Mouse (Mus musculus): ENCODE results near the gene 1700067K01Rik. TPM values are rescaled to one million over a fixed set of nuclear protein-coding genes. Genes with fewer than 3 reads are reported as not detected.
A peak's percentile ranks its signal among the peaks of the same experiment; 100 is the strongest.

Gene 1700067K01Rik
- polyA plus RNA-seq, 1 experiment = 1.5 TPM

- no peaks in the 10 kb centered on the region for H3K4me1 ChIP-seq (ENCODE audit: control insufficient read depth, insufficient read depth, low read length)
- no peaks in the 10 kb centered on the region for H3K27me3 ChIP-seq (ENCODE audit: control insufficient read depth, insufficient read depth, low read length, poor library complexity, severe bottlenecking)
- no peak for TF ChIP-seq POLR2A (IDR thresholded peaks at IDR 0.05; ENCODE audit: insufficient read depth, low read length)
- H3K9ac ChIP-seq (ENCODE audit: low read depth, poor library complexity, severe bottlenecking) = no peak overlapping the region
- H3K27ac ChIP-seq (ENCODE audit: insufficient read depth, low read length) = no peak overlapping the region
- peaks cover 9% of the 10 kb centered on the region for H3K36me3 ChIP-seq (ENCODE audit: control insufficient read depth, insufficient read depth, low read length, poor library complexity, severe bottlenecking)
- no peak overlapping the region for H3K4me3 ChIP-seq (ENCODE audit: low read depth, low read length)
- no peaks in the 10 kb centered on the region for H3K9me3 ChIP-seq (replicated peaks; ENCODE audit: control insufficient read depth, insufficient read depth, low read length, poor library complexity, severe bottlenecking)
Observed at GRCm38 (mm10) chr8:83989243-83989642, 12.1 kb upstream of the 1700067K01Rik start.

DNA sequence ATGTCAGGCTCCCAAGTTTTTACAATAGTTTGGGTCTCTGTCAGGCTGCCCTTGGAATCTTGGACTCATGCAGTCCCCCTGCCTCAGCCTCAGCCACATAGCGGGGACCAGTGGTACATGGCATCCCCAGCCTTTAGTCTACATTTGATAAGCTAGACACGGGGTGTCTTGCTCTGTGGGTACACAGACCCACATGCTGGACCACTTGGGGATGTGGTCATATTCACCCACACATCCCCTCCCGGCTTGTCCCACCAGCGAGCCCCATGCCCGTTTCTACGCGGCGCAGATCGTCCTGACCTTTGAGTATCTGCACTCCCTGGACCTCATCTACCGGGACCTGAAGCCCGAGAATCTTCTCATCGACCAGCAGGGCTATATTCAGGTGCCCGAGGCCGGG is 11.1 kb upstream of the 1700067K01Rik start:
- Histone ChIP-seq H3K4me3 (ENCODE audit: low read depth, low read length) (no peak overlapping the region), H3K9me3 (replicated peaks; ENCODE audit: control insufficient read depth, insufficient read depth, low read length, poor library complexity, severe bottlenecking) (no peaks in the 10 kb centered on the region), H3K4me1 (ENCODE audit: control insufficient read depth, insufficient read depth, low read length) (no peaks in the 10 kb centered on the region), H3K9ac (ENCODE audit: low read depth, poor library complexity, severe bottlenecking) (no peak overlapping the region), H3K36me3 (ENCODE audit: control insufficient read depth, insufficient read depth, low read length, poor library complexity, severe bottlenecking) (peaks cover 9% of the 10 kb centered on the region), H3K27ac (ENCODE audit: insufficient read depth, low read length) (no peak overlapping the region), H3K27me3 (ENCODE audit: control insufficient read depth, insufficient read depth, low read length, poor library complexity, severe bottlenecking) (no peaks in the 10 kb centered on the region)
- TF ChIP-seq POLR2A (IDR thresholded peaks at IDR 0.05; ENCODE audit: insufficient read depth, low read length) (no peak), EP300 (IDR thresholded peaks at IDR 0.05; ENCODE audit: insufficient read depth, low read depth, low read length) (no peak), CTCF (IDR thresholded peaks at IDR 0.05; ENCODE audit: low read depth, low read length) (no peak)

GRCm38 (mm10) chr8:83992488-83992887 is 8.8 kb upstream of the 1700067K01Rik start:
- Histone ChIP-seq H3K36me3 (ENCODE audit: control insufficient read depth, insufficient read depth, low read length, poor library complexity, severe bottlenecking) (peaks cover 9% of the 10 kb centered on the region), H3K9me3 (replicated peaks; ENCODE audit: control insufficient read depth, insufficient read depth, low read length, poor library complexity, severe bottlenecking) (no peaks in the 10 kb centered on the region), H3K4me1 (ENCODE audit: control insufficient read depth, insufficient read depth, low read length) (no peaks in the 10 kb centered on the region), H3K27ac (ENCODE audit: insufficient read depth, low read length) (no peak overlapping the region), H3K4me3 (ENCODE audit: low read depth, low read length) (no peak overlapping the region), H3K27me3 (ENCODE audit: control insufficient read depth, insufficient read depth, low read length, poor library complexity, severe bottlenecking) (no peaks in the 10 kb centered on the region), H3K9ac (ENCODE audit: low read depth, poor library complexity, severe bottlenecking) (no peak overlapping the region)
- TF ChIP-seq EP300 (IDR thresholded peaks at IDR 0.05; ENCODE audit: insufficient read depth, low read depth, low read length) (no peak), CTCF (IDR thresholded peaks at IDR 0.05; ENCODE audit: low read depth, low read length) (no peak), POLR2A (IDR thresholded peaks at IDR 0.05; ENCODE audit: insufficient read depth, low read length) (no peak)

GRCm38 (mm10) chr8:83994030-83994429 is 7.3 kb upstream of the 1700067K01Rik start:
- H3K27me3 ChIP-seq (ENCODE audit: control insufficient read depth, insufficient read depth, low read length, poor library complexity, severe bottlenecking) = no peaks in the 10 kb centered on the region
- no peak overlapping the region for H3K27ac ChIP-seq (ENCODE audit: insufficient read depth, low read length)
- no peak overlapping the region for H3K9ac ChIP-seq (ENCODE audit: low read depth, poor library complexity, severe bottlenecking)
- H3K4me3 ChIP-seq (ENCODE audit: low read depth, low read length) = no peak overlapping the region
- no peak for TF ChIP-seq EP300 (IDR thresholded peaks at IDR 0.05; ENCODE audit: insufficient read depth, low read depth, low read length)
- no peaks in the 10 kb centered on the region for H3K9me3 ChIP-seq (replicated peaks; ENCODE audit: control insufficient read depth, insufficient read depth, low read length, poor library complexity, severe bottlenecking)
- peaks cover 9% of the 10 kb centered on the region for H3K36me3 ChIP-seq (ENCODE audit: control insufficient read depth, insufficient read depth, low read length, poor library complexity, severe bottlenecking)
- peaks cover under 1% of the 10 kb centered on the region for H3K4me1 ChIP-seq (ENCODE audit: control insufficient read depth, insufficient read depth, low read length)

DNA sequence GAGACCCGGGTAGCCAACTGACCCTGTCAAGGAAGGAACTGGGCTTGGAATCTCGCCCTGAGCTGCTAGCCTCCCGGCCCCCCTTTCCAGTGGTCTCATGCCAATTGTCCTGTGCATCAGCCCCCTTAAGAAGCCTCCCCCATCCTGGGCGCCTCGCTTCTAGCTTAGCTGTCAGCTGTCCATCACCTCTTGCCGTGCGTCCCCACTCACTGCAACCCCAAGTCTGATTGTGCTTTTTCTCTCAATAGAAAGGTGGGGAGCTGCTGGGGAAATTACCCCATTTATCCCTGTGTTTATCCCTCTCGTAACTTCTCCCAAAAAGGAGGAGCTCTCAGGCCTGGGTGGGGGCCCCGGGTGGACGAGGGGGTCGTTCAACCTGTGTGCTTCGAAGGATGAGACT is 5.3 kb upstream of the 1700067K01Rik start:
- Histone ChIP-seq H3K9me3 (replicated peaks; ENCODE audit: control insufficient read depth, insufficient read depth, low read length, poor library complexity, severe bottlenecking) (no peaks in the 10 kb centered on the region), H3K4me3 (ENCODE audit: low read depth, low read length) (no peak overlapping the region), H3K27ac (ENCODE audit: insufficient read depth, low read length) (no peak overlapping the region), H3K27me3 (ENCODE audit: control insufficient read depth, insufficient read depth, low read length, poor library complexity, severe bottlenecking) (no peaks in the 10 kb centered on the region), H3K4me1 (ENCODE audit: control insufficient read depth, insufficient read depth, low read length) (peaks cover 7% of the 10 kb centered on the region), H3K36me3 (ENCODE audit: control insufficient read depth, insufficient read depth, low read length, poor library complexity, severe bottlenecking) (peaks cover 22% of the 10 kb centered on the region), H3K9ac (ENCODE audit: low read depth, poor library complexity, severe bottlenecking) (peak overlapping the region; percentile 99)
- TF ChIP-seq EP300 (IDR thresholded peaks at IDR 0.05; ENCODE audit: insufficient read depth, low read depth, low read length) (no peak), POLR2A (IDR thresholded peaks at IDR 0.05; ENCODE audit: insufficient read depth, low read length) (no peak)

GRCm38 (mm10) chr8:83996567-83997505 is 4.5 kb upstream of the 1700067K01Rik start:
- peak overlapping the region; percentile 90 for H3K4me3 ChIP-seq (ENCODE audit: low read depth, low read length)
- H3K27ac ChIP-seq (ENCODE audit: insufficient read depth, low read length) = peak overlapping the region; percentile 78
- peaks cover 7% of the 10 kb centered on the region for H3K4me1 ChIP-seq (ENCODE audit: control insufficient read depth, insufficient read depth, low read length)
- H3K9me3 ChIP-seq (replicated peaks; ENCODE audit: control insufficient read depth, insufficient read depth, low read length, poor library complexity, severe bottlenecking) = no peaks in the 10 kb centered on the region
- TF ChIP-seq EP300 (IDR thresholded peaks at IDR 0.05; ENCODE audit: insufficient read depth, low read depth, low read length) (no peak), CTCF (IDR thresholded peaks at IDR 0.05; ENCODE audit: low read depth, low read length) (no peak), POLR2A (IDR thresholded peaks at IDR 0.05; ENCODE audit: insufficient read depth, low read length) (no peak)
- peaks cover 18% of the 10 kb centered on the region for H3K36me3 ChIP-seq (ENCODE audit: control insufficient read depth, insufficient read depth, low read length, poor library complexity, severe bottlenecking)
- H3K27me3 ChIP-seq (ENCODE audit: control insufficient read depth, insufficient read depth, low read length, poor library complexity, severe bottlenecking) = no peaks in the 10 kb centered on the region
- peak overlapping the region; percentile 99 for H3K9ac ChIP-seq (ENCODE audit: low read depth, poor library complexity, severe bottlenecking)
